Mouse (Mus musculus) lung, postnatal 14 days (tissue): ENCODE data around the gene Svopl.

Experiments used
- DNase-seq: peaks from one replicate; pipeline ENCODE4 v3.0.0; 2021

Gene Svopl

GRCm38 (mm10) chr6:38028205-38028604 is 18.6 kb downstream of the Svopl start:
- DNase-seq: no peak

DNA sequence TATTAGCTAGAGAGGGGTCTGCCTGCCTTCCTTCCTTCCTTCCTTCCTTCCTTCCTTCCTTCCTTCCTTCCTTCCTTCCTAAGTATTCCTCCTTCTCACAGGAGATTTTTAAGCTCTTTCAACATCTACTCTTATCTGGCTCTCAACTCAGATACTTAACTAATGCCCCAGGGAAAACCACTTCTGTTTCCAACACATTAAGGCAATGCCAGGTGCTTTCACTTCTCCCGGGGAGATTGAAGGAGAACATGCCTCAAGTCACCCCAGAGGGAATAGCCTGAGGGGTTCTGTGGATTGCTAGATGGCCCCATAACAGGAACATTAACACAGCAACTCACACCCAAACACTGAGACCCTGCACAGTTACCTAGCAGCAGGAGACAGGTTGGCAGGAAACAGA is 19.0 kb downstream of the Svopl start:
- no peak for DNase-seq

- DNase-seq: no peak
These were observed 23.5 kb downstream of the Svopl start for GRCm38 (mm10) chr6:38023284-38023683.

- DNase-seq: no peak
These were observed 25.4 kb downstream of the Svopl start for GRCm38 (mm10) chr6:38021406-38021805.

DNA sequence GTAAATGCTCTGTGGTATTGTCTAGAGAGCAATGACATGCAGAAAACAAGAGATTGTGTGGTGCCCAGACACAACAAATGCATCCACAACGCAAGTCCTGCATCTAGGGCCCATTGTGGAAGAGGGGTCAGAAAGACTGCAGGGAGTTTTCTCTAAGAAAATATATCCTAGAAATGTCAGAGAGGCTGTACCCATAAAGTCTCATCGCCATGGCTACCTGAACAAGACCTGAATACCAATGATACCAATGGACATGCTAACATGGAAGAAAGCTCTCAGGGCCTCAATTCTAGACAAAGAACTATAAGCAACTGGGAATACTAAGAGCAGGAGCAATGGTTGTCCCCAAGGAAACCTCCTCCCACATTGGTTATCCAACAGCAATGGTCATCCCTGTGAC is 34.0 kb downstream of the Svopl start:
- DNase-seq: no peak

GRCm38 (mm10) chr6:38007459-38007858 is 39.3 kb downstream of the Svopl start:
- peak; percentile 70 for DNase-seq

GRCm38 (mm10) chr6:37967386-37967785 is 79.4 kb downstream of the Svopl start:
- DNase-seq: no peak

- no peak for DNase-seq
These were observed 95.5 kb downstream of the Svopl start for GRCm38 (mm10) chr6:37951306-37951705.

DNA sequence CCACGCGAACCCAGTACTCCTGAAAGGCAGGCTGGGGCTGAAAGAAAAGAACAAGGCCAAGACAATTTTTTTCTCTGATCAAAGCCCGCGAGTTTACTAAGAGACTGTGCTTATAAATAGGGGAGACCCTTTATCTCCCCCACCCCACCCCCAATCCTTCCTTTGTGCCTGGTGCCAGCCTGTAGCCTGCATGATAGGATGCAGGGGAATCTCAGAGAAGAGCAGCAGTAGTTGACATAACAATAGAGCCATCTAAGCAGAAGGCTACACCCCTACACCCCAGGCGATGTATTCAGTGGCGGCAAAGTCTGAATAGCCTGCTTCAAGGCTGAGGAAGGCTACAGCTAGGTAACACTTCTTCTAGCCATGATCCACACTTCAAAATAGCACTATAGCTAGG is 110.3 kb downstream of the Svopl start:
- no peak for DNase-seq
